Comparison of ENCODE assay signal across 8 mouse cellular contexts in genomic region chr1:192189056-192189455, GRCm38 (mm10). TPM values are rescaled to one million over a fixed set of nuclear protein-coding genes. Genes with fewer than 3 reads are reported as not detected.
DNase-seq lines count a peak whose midpoint lies in the region; ATAC-seq and TF ChIP-seq lines count a peak whose summit lies in the region.

No protein-coding gene starts in this region.

- WGBS in limb, embryonic 14.5 days: 6% methylated on average over 4 of the region's 4 CpGs
- 8% methylated on average over 4 of the region's 4 CpGs for WGBS in stomach, postnatal 0 days

- no peak overlapping the region for H3K4me2 ChIP-seq in limb, embryonic 14.5 days (replicated peaks; ENCODE audit: low read depth, low read length, severe bottlenecking)
- no peak overlapping the region for H3K4me2 ChIP-seq in stomach, postnatal 0 days (replicated peaks; ENCODE audit: low read depth)

- no peak for TF ChIP-seq EP300 in stomach, postnatal 0 days (optimal IDR thresholded peaks at IDR 0.05)

- intact Hi-C loops in gastrocnemius, adult 2 months (cut with DNase I): no loop called here
- intact Hi-C loops in gastrocnemius, postnatal 14 days (cut with DNase I; ENCODE audit: low total_unique reads): no loop called here

- no peaks in the 10 kb centered on the region for H3K9me3 ChIP-seq in limb, embryonic 14.5 days (ENCODE audit: control insufficient read depth, low read length)
- no peaks in the 10 kb centered on the region for H3K9me3 ChIP-seq in stomach, postnatal 0 days (ENCODE audit: control insufficient read depth, low read length)

- H3K9ac ChIP-seq in limb, embryonic 14.5 days (ENCODE audit: low read depth, low read length, severe bottlenecking): no peak overlapping the region
- H3K9ac ChIP-seq in stomach, postnatal 0 days (ENCODE audit: low read length): no peak overlapping the region

- H3K4me3 ChIP-seq in gastrocnemius, adult 2 months: no peak overlapping the region
- no peak overlapping the region for H3K4me3 ChIP-seq in limb, embryonic 14.5 days (replicated peaks; ENCODE audit: low read length)
- H3K4me3 ChIP-seq in stomach, postnatal 0 days (ENCODE audit: low read depth, low read length): no peak overlapping the region

- no peaks in the 10 kb centered on the region for H3K36me3 ChIP-seq in limb, embryonic 14.5 days (ENCODE audit: control insufficient read depth, insufficient read depth, low read length)
- no peaks in the 10 kb centered on the region for H3K36me3 ChIP-seq in stomach, postnatal 0 days (ENCODE audit: control insufficient read depth, insufficient read depth, low read length)

- peak; percentile 65 for TF ChIP-seq CTCF in gastrocnemius, adult 2 months (IDR thresholded peaks at IDR 0.05)
- peak; percentile 91 for TF ChIP-seq CTCF in stomach, postnatal 0 days (IDR thresholded peaks at IDR 0.05; ENCODE audit: low read depth)

- H3K27ac ChIP-seq in gastrocnemius, adult 2 months: no peak overlapping the region
- no peak overlapping the region for H3K27ac ChIP-seq in limb, embryonic 14.5 days (replicated peaks; ENCODE audit: low read depth, low read length)
- H3K27ac ChIP-seq in stomach, postnatal 0 days (replicated peaks): no peak overlapping the region

- ATAC-seq in limb, embryonic 14.5 days (ENCODE audit: low FRiP score, low read depth): no peak
- ATAC-seq in stomach, postnatal 0 days (ENCODE audit: low FRiP score, low TSS enrichment): no peak

- H3K27me3 ChIP-seq in limb, embryonic 14.5 days (ENCODE audit: control insufficient read depth, insufficient read depth, low read length): peaks cover 35% of the 10 kb centered on the region
- peaks cover 7% of the 10 kb centered on the region; the same call in 1 of the 2 replicates for H3K27me3 ChIP-seq in stomach, postnatal 0 days (ENCODE audit: control insufficient read depth, insufficient read depth, low read length)

- no peaks in the 10 kb centered on the region for H3K4me1 ChIP-seq in limb, embryonic 14.5 days (ENCODE audit: control insufficient read depth, insufficient read depth, low read length)
- no peaks in the 10 kb centered on the region for H3K4me1 ChIP-seq in stomach, postnatal 0 days (replicated peaks; ENCODE audit: control insufficient read depth, insufficient read depth)

- DNase-seq in gastrocnemius, adult 2 months: no peak
- no peak for DNase-seq in gastrocnemius, postnatal 14 days
- DNase-seq in ovary, postnatal 14 days (ENCODE audit: low spot score): peak; percentile 31
- no peak for DNase-seq in ovary, postnatal 10 days (ENCODE audit: low spot score)
- DNase-seq in embryo, embryonic 11.5 days (ENCODE audit: low read depth, low spot score): peak; percentile 35
- peak; percentile 78 for DNase-seq in limb, embryonic 14.5 days (ENCODE audit: low spot score)
- DNase-seq in stomach, postnatal 0 days (ENCODE audit: low spot score): peak; percentile 20
- DNase-seq in gastrocnemius, postnatal 25 days: no peak

- no peak for TF ChIP-seq POLR2A in limb, embryonic 14.5 days (IDR thresholded peaks at IDR 0.05; ENCODE audit: borderline replicate concordance, extremely low read depth, insufficient read depth, insufficient read length)

RNA-seq across cellular contexts. Expression of gene Kcnh1, which starts 1.5 kb away (rescaled TPM):
- total RNA-seq in gastrocnemius, adult 2 months (2021): not detected
- under 1 TPM; 0.04 to 0.07 TPM for total RNA-seq in gastrocnemius, postnatal 14 days (2021)
- polyA plus RNA-seq in limb, embryonic 14.5 days (2012; rRNA removed): 0.63 and 0.74 TPM in 2 replicates
- 0.30 and 0.79 TPM in 2 replicates for polyA plus RNA-seq in limb, embryonic 14.5 days (2014; fragmentation: Nextera tagmentation; extraction: Ambion mirVana)
- 0.22 and 0.27 TPM in 2 replicates for polyA plus RNA-seq in stomach, postnatal 0 days (2015; fragmentation: Nextera tagmentation; extraction: Ambion mirVana)
- under 1 TPM in 1 of 2 experiments, not detected in 1; 0.03 TPM for total RNA-seq in gastrocnemius, postnatal 25 days (2021)

RNA-seq across cellular contexts. Expression of gene Rcor3, which starts 51.2 kb away (rescaled TPM):
- 10 to 100 TPM; 27.1 to 29.8 TPM for total RNA-seq in gastrocnemius, adult 2 months (2021)
- total RNA-seq in gastrocnemius, postnatal 14 days (2021): 10 to 100 TPM; 17.5 to 19.8 TPM
- 49.8 and 73.2 TPM in 2 replicates for polyA plus RNA-seq in limb, embryonic 14.5 days (2012; rRNA removed)
- polyA plus RNA-seq in limb, embryonic 14.5 days (2014; fragmentation: Nextera tagmentation; extraction: Ambion mirVana): 34.3 and 39.1 TPM in 2 replicates
- polyA plus RNA-seq in stomach, postnatal 0 days (2015; fragmentation: Nextera tagmentation; extraction: Ambion mirVana): 16.5 and 16.9 TPM in 2 replicates
- 10 to 100 TPM; 22.8 to 23.1 TPM for total RNA-seq in gastrocnemius, postnatal 25 days (2021)

Comparison
In these comparisons a context has a peak if more than half of its experiments do, and no peak if none do; other contexts are left out.
1. DNase-seq: peak in ovary, postnatal 14 days (single experiment), embryo, embryonic 11.5 days (single experiment), limb, embryonic 14.5 days (single experiment) and stomach, postnatal 0 days (single experiment); none in gastrocnemius, adult 2 months (single experiment), gastrocnemius, postnatal 14 days (single experiment), ovary, postnatal 10 days (single experiment) and gastrocnemius, postnatal 25 days (single experiment).